Mouse (Mus musculus) CH12.LX (cell line): ENCODE measurements at regions not wholly inside any gene's neighbourhood (a gene's known extent, or its start where the extent isn't known, plus 50 kb on each side); places are given as distances from the start of the nearest gene placed in this dataset.
A peak's percentile ranks its signal among the peaks of the same experiment; 100 is the strongest.

Experiments
- DNase-seq: peaks from one replicate; pipeline ENCODE4 v3.0.0-alpha.2; 2013; ENCODE audit errors: extremely low read depth
- H3K27ac ChIP-seq: 2 replicates; pipeline ENCODE4 v1.5.1; 2012; ENCODE audit warnings: low read depth, mild to moderate bottlenecking, control low read depth, moderate library complexity; ENCODE audit not compliant: insufficient read depth
- H3K27me3 ChIP-seq: replicated peaks from 2 replicates; pipeline ENCODE3; 2012; ENCODE audit warnings: inconsistent platforms
- H3K36me3 ChIP-seq, 2 experiments: replicated peaks in 1 of 2; 2 replicates each; pipeline versions ENCODE3 to v1.6.1; 2012; ENCODE audit warnings: inconsistent platforms in 1 of 2, low read length in 1 of 2, mild to moderate bottlenecking in 1 of 2, mixed read lengths in 1 of 2, moderate library complexity in 1 of 2; ENCODE audit not compliant: control insufficient read depth in 1 of 2, insufficient read depth in 1 of 2
- H3K4me1 ChIP-seq, 2 experiments: 2 replicates each; pipeline ENCODE4 v1.6.1; 2012; ENCODE audit warnings: inconsistent platforms in 1 of 2, moderate library complexity in 1 of 2; ENCODE audit not compliant: insufficient read depth in 2 of 2, control insufficient read depth in 1 of 2
- H3K4me2 ChIP-seq: 2 replicates; pipeline ENCODE4 v1.6.1; 2012; ENCODE audit warnings: low read depth, mild to moderate bottlenecking, control low read depth; ENCODE audit not compliant: poor library complexity, insufficient read depth, severe bottlenecking
- H3K4me3 ChIP-seq, 3 experiments: fragments of 150-350 bp in 1 of 3; sonication (generic) in 1 of 3; replicated peaks in 1 of 3; 2 replicates each; pipeline versions ENCODE3 to v1.5.1; 2011 to 2012; ENCODE audit warnings: low read depth in 2 of 3, low read length in 2 of 3, mild to moderate bottlenecking in 2 of 3, moderate library complexity in 2 of 3, control low read depth in 1 of 3, improper control_type of control experiment in 1 of 3, inconsistent platforms in 1 of 3, mixed read lengths in 1 of 3; ENCODE audit not compliant: poor library complexity in 1 of 3
- H3K79me2 ChIP-seq: replicated peaks from 2 replicates; pipeline ENCODE4 v1.6.1; 2012; ENCODE audit warnings: mild to moderate bottlenecking, moderate library complexity; ENCODE audit not compliant: control insufficient read depth, poor library complexity, insufficient read depth, severe bottlenecking; ENCODE audit errors: extremely low read depth
- H3K9ac ChIP-seq: 2 replicates; pipeline ENCODE4 v1.6.1; 2012; ENCODE audit warnings: low read depth, mild to moderate bottlenecking, control low read depth, moderate library complexity; ENCODE audit not compliant: insufficient read depth
- H3K9me3 ChIP-seq: replicated peaks from 2 replicates; pipeline ENCODE3; 2012; ENCODE audit warnings: low read length, inconsistent platforms, mixed read lengths
- CHD2 ChIP-seq: IDR thresholded peaks from 2 replicates; pipeline ENCODE4 v1.6.1; 2011; ENCODE audit warnings: low read length, improper control_type of control experiment
- CTCF ChIP-seq, 2 experiments: IDR thresholded peaks in 1 of 2; conservative IDR thresholded peaks in 1 of 2; 2 replicates each; pipeline ENCODE4 v1.5.1; 2011 to 2012; ENCODE audit warnings: low read depth in 2 of 2, low read length in 2 of 2, improper control_type of control experiment in 1 of 2, inconsistent platforms in 1 of 2, mild to moderate bottlenecking in 1 of 2, moderate library complexity in 1 of 2
- E2F4 ChIP-seq: IDR thresholded peaks from 2 replicates; pipeline ENCODE4 v1.6.1; 2011; ENCODE audit warnings: low read depth, low read length, improper control_type of control experiment; ENCODE audit not compliant: insufficient replicate concordance
- ELF1 ChIP-seq: IDR thresholded peaks from 2 replicates; pipeline ENCODE4 v1.6.1; 2014; ENCODE audit warnings: low read depth, mild to moderate bottlenecking, inconsistent platforms, low read length, improper control_type of control experiment
- EP300 ChIP-seq: IDR thresholded peaks from 2 replicates; pipeline ENCODE4 v1.6.1; 2011; ENCODE audit warnings: low read length, improper control_type of control experiment
- GABPA ChIP-seq: IDR thresholded peaks from 2 replicates; pipeline ENCODE4 v1.6.1; 2012; ENCODE audit warnings: low read depth, low read length, improper control_type of control experiment, inconsistent platforms; ENCODE audit not compliant: insufficient replicate concordance
- IRF4 ChIP-seq: IDR thresholded peaks from 2 replicates; pipeline ENCODE4 v1.6.1; 2014; ENCODE audit warnings: low read depth, mild to moderate bottlenecking, inconsistent platforms, low read length, improper control_type of control experiment
- MAFK ChIP-seq: IDR thresholded peaks from 2 replicates; pipeline ENCODE4 v1.6.1; 2011; ENCODE audit warnings: low read length, improper control_type of control experiment; ENCODE audit not compliant: insufficient replicate concordance
- MAZ ChIP-seq: IDR thresholded peaks from 2 replicates; pipeline ENCODE4 v1.6.1; 2012; ENCODE audit warnings: low read depth, mild to moderate bottlenecking, inconsistent platforms, low read length, improper control_type of control experiment, moderate library complexity
- NELFE ChIP-seq: IDR thresholded peaks from 2 replicates; pipeline ENCODE4 v1.6.1; 2011; ENCODE audit warnings: low read depth, low read length, improper control_type of control experiment
- NRF1 ChIP-seq: IDR thresholded peaks from 2 replicates; pipeline ENCODE4 v1.6.1; 2014; ENCODE audit warnings: low read depth, mild to moderate bottlenecking, inconsistent platforms, low read length, improper control_type of control experiment, moderate library complexity
- RAD21 ChIP-seq: IDR thresholded peaks from 2 replicates; pipeline ENCODE4 v1.6.1; 2011; ENCODE audit warnings: low read depth, mild to moderate bottlenecking, low read length, improper control_type of control experiment, moderate library complexity
- RCOR1 ChIP-seq: conservative IDR thresholded peaks from 2 replicates; pipeline ENCODE4 v1.6.1; 2012; ENCODE audit warnings: low read depth, mild to moderate bottlenecking, inconsistent platforms, low read length, improper control_type of control experiment
- SIN3A ChIP-seq: IDR thresholded peaks from 2 replicates; pipeline ENCODE4 v1.6.1; 2012; ENCODE audit warnings: low read length, improper control_type of control experiment, inconsistent platforms
- SMC3 ChIP-seq: IDR thresholded peaks from 2 replicates; pipeline ENCODE4 v1.6.1; 2011; ENCODE audit warnings: low read depth, low read length, improper control_type of control experiment
- TBP ChIP-seq: conservative IDR thresholded peaks from 2 replicates; pipeline ENCODE4 v1.6.1; 2011; ENCODE audit warnings: low read depth, low read length, improper control_type of control experiment
- UBTF ChIP-seq: IDR thresholded peaks from 2 replicates; pipeline ENCODE4 v1.6.1; 2012; ENCODE audit warnings: low read depth, mild to moderate bottlenecking, inconsistent platforms, low read length, improper control_type of control experiment, moderate library complexity
- USF1 ChIP-seq: IDR thresholded peaks from 2 replicates; pipeline ENCODE4 v1.6.1; 2014; ENCODE audit warnings: low read depth, mild to moderate bottlenecking, inconsistent platforms, low read length, improper control_type of control experiment
- ZC3H11A ChIP-seq: IDR thresholded peaks from 2 replicates; pipeline ENCODE4 v1.6.1; 2012; ENCODE audit warnings: low read depth, mild to moderate bottlenecking, inconsistent platforms, low read length, improper control_type of control experiment
- ZKSCAN1 ChIP-seq: IDR thresholded peaks from 2 replicates; pipeline ENCODE4 v1.6.1; 2012; ENCODE audit warnings: low read depth, inconsistent platforms, low read length, improper control_type of control experiment, borderline replicate concordance
- ZMIZ1 ChIP-seq: IDR thresholded peaks from 2 replicates; pipeline ENCODE4 v1.6.1; 2012; ENCODE audit warnings: low read depth, mild to moderate bottlenecking, inconsistent platforms, low read length, improper control_type of control experiment
- ZNF384 ChIP-seq: IDR thresholded peaks from 2 replicates; pipeline ENCODE4 v1.6.1; 2012; ENCODE audit warnings: low read depth, low read length, improper control_type of control experiment, inconsistent platforms
- dilution Hi-C: fragments of 300-500 bp; cut with MboI; formaldehyde crosslinking; loops from 2 replicates; pipeline ENCODE4 v1.14.3; 2020; ENCODE audit warnings: low sequenced_read_pairs; ENCODE audit not compliant: extremely low pct_unique_long_range_greater_than_20kb, extremely low pct_ligation_motif_present
- in situ Hi-C: fragments of 300-500 bp; cut with MboI; formaldehyde crosslinking; loops from 3 replicates; pipeline ENCODE4 v1.14.3; 2019; ENCODE audit warnings: low sequenced_read_pairs, low pct_ligation_motif_present, low pct_unique_long_range_greater_than_20kb, mixed read lengths

GRCm38 (mm10) chr1:184444189-184444588 lies 288.2 kb downstream of the Hlx start (continued):
- TF ChIP-seq RCOR1 (no peak), NRF1 (peak; percentile 50; the same call in 1 of the 2 replicates), MAZ (no peak), NELFE (no peak), CTCF (conservative IDR thresholded peaks at IDR 0.05 in 1 of 2, IDR thresholded peaks at IDR 0.05 in 1 of 2; ENCODE audit: low read depth in 2 of 2, low read length in 2 of 2) (no peak), SIN3A (peak; percentile 17; the same call in 1 of the 2 replicates), TBP (0 out of 2 replicates have a peak, but pooled peaks have one; percentile 40), UBTF (no peak), CHD2 (no peak), ZC3H11A (no peak), ZNF384 (no peak), IRF4 (peak; percentile 84), RAD21 (no peak), MAFK (no peak), GABPA (no peak)

GRCm38 (mm10) chr1:184442701-184443100 lies 289.7 kb downstream of the Hlx start:
- Histone ChIP-seq H3K9me3 (no peaks in the 10 kb centered on the region), H3K4me2 (no peak overlapping the region), H3K4me1 (peaks cover 14 to 56% of the 10 kb centered on the region in 2 experiments), H3K79me2 (no peaks in the 10 kb centered on the region), H3K36me3 (no peaks in the 10 kb centered on the region), H3K9ac (no peak overlapping the region), H3K27me3 (no peaks in the 10 kb centered on the region), H3K27ac (no peak overlapping the region), H3K4me3 (no peak overlapping the region)
- TF ChIP-seq MAFK (no peak), ELF1 (no peak), SMC3 (no peak), USF1 (no peak), E2F4 (no peak), GABPA (no peak), NRF1 (no peak), IRF4 (no peak), CHD2 (no peak), TBP (no peak), ZKSCAN1 (no peak), EP300 (no peak), ZMIZ1 (no peak), ZC3H11A (no peak)
- no peak for DNase-seq
- dilution Hi-C loops (no loop called here), in situ Hi-C loops (loop anchor here (10.0 kb wide), 1 partner anchor 58 kb away; no protein-coding TSS in a partner anchor)
